Mouse (Mus musculus) heart, embryonic 10.5 days (tissue): ENCODE measurements at regions not wholly inside any gene's neighbourhood (a gene's known extent, or its start where the extent isn't known, plus 50 kb on each side); places are given as distances from the start of the nearest gene placed in this dataset.

ENCODE experiments used
- DNase-seq: peaks from one replicate; pipeline ENCODE4 v3.0.0-alpha.2; 2017; ENCODE audit warnings: low spot score
- H3K27ac ChIP-seq: fragments of 300-500 bp; sonication (generic); 2 replicates; pipeline ENCODE4 v1.5.1; 2016; ENCODE audit warnings: mild to moderate bottlenecking
- H3K27me3 ChIP-seq: fragments of 300-500 bp; sonication (generic); 2 replicates; pipeline ENCODE4 v1.6.1; 2016; ENCODE audit warnings: mild to moderate bottlenecking; ENCODE audit not compliant: poor library complexity, insufficient read depth, severe bottlenecking
- H3K36me3 ChIP-seq: fragments of 300-500 bp; sonication (generic); 2 replicates; pipeline ENCODE4 v1.6.1; 2016; ENCODE audit warnings: mild to moderate bottlenecking, moderate library complexity
- H3K4me1 ChIP-seq: fragments of 300-500 bp; sonication (generic); 2 replicates; pipeline ENCODE4 v1.6.1; 2016; ENCODE audit warnings: mild to moderate bottlenecking
- H3K4me3 ChIP-seq: fragments of 300-500 bp; sonication (generic); 2 replicates; pipeline ENCODE4 v1.5.1; 2016; ENCODE audit warnings: mild to moderate bottlenecking, moderate library complexity
- H3K9me3 ChIP-seq: fragments of 300-500 bp; sonication (generic); 2 replicates; pipeline ENCODE4 v1.6.1; 2016; ENCODE audit warnings: mild to moderate bottlenecking, moderate library complexity
- WGBS: fragments of 180-500 bp; shearing (Covaris S2); methylation state at CpG from one replicate; pipeline ENCODE4 v1.1.7; 2016; 5-methylcytosine and 5-hydroxymethylcytosine counted together

GRCm38 (mm10) chr15:67470036-67470435, 969.3 kb upstream of the Lrrc6 start:
- no peaks in the 10 kb centered on the region for H3K4me1 ChIP-seq
- H3K27me3 ChIP-seq = no peaks in the 10 kb centered on the region
- no peaks in the 10 kb centered on the region for H3K36me3 ChIP-seq
- no peak for DNase-seq
- H3K27ac ChIP-seq = no peak overlapping the region
- H3K4me3 ChIP-seq = no peak overlapping the region
- no peaks in the 10 kb centered on the region for H3K9me3 ChIP-seq

DNA sequence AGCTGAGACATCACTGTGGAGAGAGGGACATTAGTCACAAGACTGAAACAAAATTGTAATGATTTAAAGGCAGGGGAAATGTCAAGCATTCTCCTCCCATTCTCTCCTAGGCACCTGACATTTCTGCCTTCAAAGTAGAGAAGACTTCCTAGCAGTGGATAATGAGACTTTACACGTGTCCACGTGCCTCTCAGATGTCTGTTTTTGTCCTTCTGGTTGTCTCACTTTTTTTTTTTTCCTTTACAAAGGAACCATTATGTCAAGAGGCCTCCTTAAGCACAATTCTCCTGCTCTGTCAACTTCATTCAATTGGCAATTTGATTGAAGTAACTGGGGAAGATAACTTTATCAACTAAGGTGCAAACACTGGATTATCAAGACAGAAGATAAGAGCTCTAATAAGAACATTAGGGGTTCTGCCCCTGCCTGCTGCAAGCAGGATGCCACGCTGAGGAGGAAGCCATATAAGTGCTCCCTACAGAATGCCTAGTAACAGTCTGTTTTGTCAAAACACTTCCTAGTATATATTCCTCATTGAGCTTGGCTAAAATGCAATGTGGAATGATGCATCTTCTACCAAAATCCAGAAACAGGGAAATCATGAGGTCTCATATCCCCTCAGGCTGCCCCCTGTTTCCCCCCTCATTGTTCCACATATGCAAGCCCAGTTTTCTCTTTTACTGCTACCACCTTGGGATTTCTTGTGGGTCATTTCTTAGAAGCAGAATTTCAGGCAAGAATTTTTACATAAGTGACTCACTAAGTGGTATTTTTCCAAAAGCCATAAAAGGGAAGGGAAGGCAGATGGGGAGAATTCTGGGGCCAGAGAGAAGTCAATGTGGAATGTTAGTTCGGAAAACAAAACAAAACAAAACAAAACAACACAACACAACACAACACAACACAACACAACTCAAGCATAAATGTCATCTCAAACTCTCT, 967.0 kb upstream of the Lrrc6 start:
- Histone ChIP-seq H3K4me1 (no peaks in the 10 kb centered on the region), H3K4me3 (no peak overlapping the region), H3K9me3 (no peaks in the 10 kb centered on the region), H3K27me3 (no peaks in the 10 kb centered on the region), H3K27ac (no peak overlapping the region), H3K36me3 (no peaks in the 10 kb centered on the region)
- DNase-seq = no peak
- 36% methylated on average over 4 of the region's 4 CpGs for WGBS

DNA sequence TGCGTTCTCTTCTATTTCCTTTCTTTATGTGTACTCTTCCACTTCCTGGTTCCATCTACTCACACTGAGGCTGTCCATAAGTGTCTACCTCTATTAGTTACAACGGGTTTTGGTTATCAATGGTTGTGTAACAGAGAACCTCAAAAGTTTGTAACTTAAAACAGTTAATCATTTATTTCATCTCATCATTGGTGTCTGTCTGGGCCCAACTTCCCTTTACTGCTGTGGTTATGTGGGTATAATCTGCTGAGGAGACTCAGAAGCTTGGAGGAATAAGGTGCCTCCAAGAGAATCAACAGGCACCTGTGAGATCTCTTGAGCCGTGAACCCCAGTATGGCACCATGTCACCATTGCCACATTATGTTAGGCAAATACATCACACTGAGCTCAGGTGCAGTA, 962.2 kb upstream of the Lrrc6 start:
- H3K4me3 ChIP-seq = no peak overlapping the region
- H3K27me3 ChIP-seq = no peaks in the 10 kb centered on the region
- WGBS = 87% methylated on average over 3 of the region's 3 CpGs
- no peak overlapping the region for H3K27ac ChIP-seq
- no peaks in the 10 kb centered on the region for H3K4me1 ChIP-seq
- DNase-seq = no peak
- no peaks in the 10 kb centered on the region for H3K9me3 ChIP-seq
- no peaks in the 10 kb centered on the region for H3K36me3 ChIP-seq

DNA sequence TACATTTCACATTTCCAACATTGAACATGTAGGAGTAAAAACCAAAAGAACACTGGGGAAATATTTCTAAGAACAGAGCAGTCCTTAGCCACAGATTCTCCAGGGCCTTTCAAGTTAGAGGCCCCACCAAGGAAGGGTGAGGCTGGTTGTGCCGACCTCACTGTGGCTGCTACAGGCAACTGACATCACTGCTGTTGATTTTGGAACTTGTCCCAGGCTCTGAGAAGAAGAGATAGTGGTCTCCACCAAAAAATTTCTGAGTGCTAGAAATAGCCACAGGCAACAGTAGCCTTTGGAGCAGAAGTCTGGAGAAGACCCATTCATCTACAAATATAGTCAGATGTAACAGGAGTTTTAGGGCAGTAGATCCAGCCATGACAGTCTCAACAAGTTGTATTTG, 959.7 kb upstream of the Lrrc6 start:
- no peaks in the 10 kb centered on the region for H3K36me3 ChIP-seq
- 44% methylated on average over 1 of the region's 1 CpGs for WGBS
- no peak overlapping the region for H3K4me3 ChIP-seq
- DNase-seq = no peak
- H3K27me3 ChIP-seq = no peaks in the 10 kb centered on the region
- H3K9me3 ChIP-seq = no peaks in the 10 kb centered on the region
- no peak overlapping the region for H3K27ac ChIP-seq
- H3K4me1 ChIP-seq = no peaks in the 10 kb centered on the region

GRCm38 (mm10) chr15:67434284-67434683, 933.6 kb upstream of the Lrrc6 start:
- WGBS = 28% methylated on average over 2 of the region's 2 CpGs
- peak; percentile 79 for DNase-seq
- Histone ChIP-seq H3K9me3 (no peaks in the 10 kb centered on the region), H3K4me3 (no peak overlapping the region), H3K27ac (no peak overlapping the region), H3K36me3 (no peaks in the 10 kb centered on the region), H3K4me1 (no peaks in the 10 kb centered on the region), H3K27me3 (no peaks in the 10 kb centered on the region)

DNA sequence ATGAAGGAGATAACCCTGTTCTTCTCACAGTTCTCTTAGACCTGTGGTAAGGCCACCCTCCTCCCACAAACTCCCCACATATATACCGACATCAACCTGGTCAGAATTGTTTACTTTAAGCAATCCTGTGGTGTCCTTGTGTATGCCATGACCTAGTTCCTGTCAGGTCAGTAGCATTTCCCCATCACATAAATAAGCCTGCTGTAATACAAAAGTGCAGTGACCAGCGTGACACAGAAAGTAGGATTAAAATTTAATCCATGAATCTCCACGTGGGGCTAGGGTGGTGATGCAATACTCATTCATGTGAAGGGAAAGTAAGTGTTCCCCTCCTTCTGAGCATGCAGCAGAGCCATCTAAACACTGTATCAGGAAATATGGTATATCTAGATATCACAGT, 923.2 kb upstream of the Lrrc6 start:
- Histone ChIP-seq H3K9me3 (no peaks in the 10 kb centered on the region), H3K36me3 (no peaks in the 10 kb centered on the region), H3K4me3 (no peak overlapping the region), H3K27ac (no peak overlapping the region), H3K27me3 (no peaks in the 10 kb centered on the region), H3K4me1 (no peaks in the 10 kb centered on the region)
- 68% methylated on average over 3 of the region's 3 CpGs for WGBS
- DNase-seq = no peak

DNA sequence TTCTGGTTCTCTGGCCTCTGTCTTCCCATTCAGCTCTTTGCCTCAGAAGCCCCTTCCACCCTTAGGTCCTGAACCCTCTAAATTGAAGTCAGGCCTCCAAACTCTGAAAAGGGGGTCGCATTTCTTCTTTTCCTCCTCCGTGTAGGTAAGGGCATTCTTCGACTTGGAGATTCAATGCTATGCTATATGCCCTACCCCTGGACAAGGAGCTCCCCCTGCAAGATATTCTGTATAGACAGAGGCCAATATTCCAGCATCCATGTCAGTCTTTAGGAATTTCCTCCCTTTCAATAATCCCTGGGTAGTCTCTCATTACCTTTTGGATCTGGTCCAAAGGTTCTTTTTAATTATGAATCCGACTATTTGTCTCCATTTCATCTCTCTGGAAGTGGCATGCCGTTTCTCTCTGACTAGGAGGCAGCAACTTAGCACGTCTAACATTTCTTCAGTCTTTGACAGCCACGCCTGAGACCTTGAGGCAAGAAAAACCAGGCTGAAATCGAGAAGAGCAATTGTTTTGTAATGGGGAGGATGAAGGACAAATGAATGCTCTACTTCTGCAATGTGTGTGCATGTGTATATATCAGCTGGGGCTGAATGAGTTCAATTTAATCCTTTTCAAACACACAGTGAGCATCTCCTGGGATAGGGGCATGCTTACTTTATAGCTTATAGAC, 921.7 kb upstream of the Lrrc6 start:
- Histone ChIP-seq H3K4me3 (no peak overlapping the region), H3K27me3 (no peaks in the 10 kb centered on the region), H3K36me3 (no peaks in the 10 kb centered on the region), H3K4me1 (no peaks in the 10 kb centered on the region), H3K9me3 (no peaks in the 10 kb centered on the region), H3K27ac (no peak overlapping the region)
- 81% methylated on average over 8 of the region's 8 CpGs for WGBS
- DNase-seq = no peak

- no peak for DNase-seq
- no peaks in the 10 kb centered on the region for H3K27me3 ChIP-seq
- WGBS = 72% methylated on average over 6 of the region's 6 CpGs
Measured at GRCm38 (mm10) chr15:67420776-67421175, 920.1 kb upstream of the Lrrc6 start.

GRCm38 (mm10) chr15:67419733-67420132, 919.0 kb upstream of the Lrrc6 start:
- no peak overlapping the region for H3K27ac ChIP-seq
- 85% methylated on average over 1 of the region's 1 CpGs for WGBS

More at GRCm38 (mm10) chr15:67420776-67421175, 920.1 kb upstream of the Lrrc6 start:
- Histone ChIP-seq H3K4me3 (no peak overlapping the region), H3K9me3 (no peaks in the 10 kb centered on the region), H3K27ac (no peak overlapping the region), H3K4me1 (no peaks in the 10 kb centered on the region), H3K36me3 (no peaks in the 10 kb centered on the region)

DNA sequence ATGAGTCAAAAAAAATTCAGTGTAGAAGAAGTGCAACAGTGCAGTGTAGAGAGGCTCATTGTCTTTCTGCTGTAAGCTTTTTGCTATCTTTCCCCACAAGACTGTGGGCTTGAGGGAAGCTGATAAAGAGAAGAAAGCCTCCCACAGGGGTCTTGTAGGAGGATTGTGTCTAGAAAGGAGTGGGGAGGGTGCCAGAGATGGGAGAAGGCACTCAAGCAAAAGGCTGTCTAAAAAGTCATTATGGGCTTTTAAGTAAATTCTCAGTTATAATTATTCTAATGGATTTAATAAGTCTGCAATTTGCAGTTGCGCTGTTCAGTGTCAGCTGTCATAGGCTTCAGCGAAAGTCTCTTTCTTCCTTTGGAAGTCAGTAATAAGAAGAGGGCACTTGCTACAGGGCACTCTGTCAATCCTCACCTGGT, 917.0 kb upstream of the Lrrc6 start:
- no peaks in the 10 kb centered on the region for H3K4me1 ChIP-seq
- H3K36me3 ChIP-seq = no peaks in the 10 kb centered on the region
- H3K27ac ChIP-seq = no peak overlapping the region
- H3K27me3 ChIP-seq = no peaks in the 10 kb centered on the region
- no peak for DNase-seq
- H3K9me3 ChIP-seq = no peaks in the 10 kb centered on the region
- WGBS = 70% methylated on average over 2 of the region's 2 CpGs
- no peak overlapping the region for H3K4me3 ChIP-seq

More at GRCm38 (mm10) chr15:67419733-67420132, 919.0 kb upstream of the Lrrc6 start:
- H3K27me3 ChIP-seq = no peaks in the 10 kb centered on the region
- no peaks in the 10 kb centered on the region for H3K36me3 ChIP-seq
- no peak overlapping the region for H3K4me3 ChIP-seq
- no peaks in the 10 kb centered on the region for H3K9me3 ChIP-seq
- no peak for DNase-seq
- no peaks in the 10 kb centered on the region for H3K4me1 ChIP-seq

- no peaks in the 10 kb centered on the region for H3K27me3 ChIP-seq
- H3K4me1 ChIP-seq = no peaks in the 10 kb centered on the region
- no peak overlapping the region for H3K27ac ChIP-seq
- no peak overlapping the region for H3K4me3 ChIP-seq
- 66% methylated on average over 2 of the region's 2 CpGs for WGBS
- H3K36me3 ChIP-seq = no peaks in the 10 kb centered on the region
- H3K9me3 ChIP-seq = no peaks in the 10 kb centered on the region
- DNase-seq = no peak
Measured at GRCm38 (mm10) chr15:67415840-67416239, 915.1 kb upstream of the Lrrc6 start.

- no peak overlapping the region for H3K4me3 ChIP-seq
- no peak overlapping the region for H3K27ac ChIP-seq
- H3K36me3 ChIP-seq = no peaks in the 10 kb centered on the region
- peaks cover 3% of the 10 kb centered on the region; the same call in 1 of the 2 replicates for H3K4me1 ChIP-seq
- 69% methylated on average over 3 of the region's 3 CpGs for WGBS
- no peak for DNase-seq
- no peaks in the 10 kb centered on the region for H3K9me3 ChIP-seq
- no peaks in the 10 kb centered on the region for H3K27me3 ChIP-seq
Measured at GRCm38 (mm10) chr15:67414371-67414930, 913.7 kb upstream of the Lrrc6 start.

DNA sequence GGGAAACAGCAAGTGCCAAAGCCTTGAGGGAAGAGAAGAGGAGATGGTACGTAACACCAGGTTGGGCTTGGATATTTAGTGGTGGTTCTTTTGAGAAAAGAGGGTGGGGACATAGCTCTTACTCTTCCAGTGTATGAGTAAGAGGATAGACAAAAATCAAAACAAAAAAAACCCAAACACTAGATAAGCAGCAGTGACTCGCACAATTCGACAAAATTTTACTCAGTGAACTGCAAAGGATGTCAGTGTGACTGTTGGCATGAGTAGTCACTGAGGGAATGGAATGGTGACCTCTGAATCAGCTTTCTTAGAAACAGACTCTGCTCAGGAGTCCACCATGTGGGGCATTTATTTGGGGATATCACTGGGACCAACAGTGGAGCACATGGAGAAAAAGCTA, 912.9 kb upstream of the Lrrc6 start:
- no peaks in the 10 kb centered on the region for H3K36me3 ChIP-seq

More for the DNA sequence above, 912.9 kb upstream of the Lrrc6 start:
- WGBS = 86% methylated on average over 3 of the region's 3 CpGs
- H3K4me1 ChIP-seq = peaks cover 3% of the 10 kb centered on the region; the same call in 1 of the 2 replicates
- H3K27me3 ChIP-seq = no peaks in the 10 kb centered on the region
- DNase-seq = no peak
- H3K4me3 ChIP-seq = no peak overlapping the region
- H3K27ac ChIP-seq = no peak overlapping the region
- no peaks in the 10 kb centered on the region for H3K9me3 ChIP-seq
